Mouse (Mus musculus) ES-CJ7 (cell line): ENCODE data around the gene Alg2.

Experiments used
- DNase-seq: peaks from one replicate; pipeline ENCODE4 v3.0.0; 2011; ENCODE audit warnings: low read depth, low spot score

The Alg2 gene

GRCm38 (mm10) chr4:47449586-47450522 is 24.3 kb downstream of the Alg2 start:
- no peak for DNase-seq

GRCm38 (mm10) chr4:47449116-47449515 is 25.0 kb downstream of the Alg2 start:
- DNase-seq, result no peak

GRCm38 (mm10) chr4:47448526-47448925 is 25.6 kb downstream of the Alg2 start:
- no peak for DNase-seq

- no peak for DNase-seq
Measured at GRCm38 (mm10) chr4:47440951-47441350, 33.2 kb downstream of the Alg2 start.

GRCm38 (mm10) chr4:47438956-47439355 is 35.2 kb downstream of the Alg2 start:
- DNase-seq, result no peak

GRCm38 (mm10) chr4:47437365-47438340 is 36.5 kb downstream of the Alg2 start:
- peak; percentile 83 for DNase-seq

- no peak for DNase-seq
Measured at GRCm38 (mm10) chr4:47435566-47436360, 38.4 kb downstream of the Alg2 start.

GRCm38 (mm10) chr4:47435131-47435530 is 39.0 kb downstream of the Alg2 start:
- DNase-seq, result no peak

GRCm38 (mm10) chr4:47432766-47433165 is 41.4 kb downstream of the Alg2 start:
- no peak for DNase-seq

- DNase-seq, result no peak
Measured at GRCm38 (mm10) chr4:47431081-47431480, 43.1 kb downstream of the Alg2 start.

- DNase-seq, result no peak
Measured at GRCm38 (mm10) chr4:47430557-47430956, 43.6 kb downstream of the Alg2 start.

GRCm38 (mm10) chr4:47427606-47428005 is 46.5 kb downstream of the Alg2 start:
- no peak for DNase-seq

- no peak for DNase-seq
Measured at GRCm38 (mm10) chr4:47425247-47425830, 48.8 kb downstream of the Alg2 start.

- DNase-seq, result no peak
Measured at GRCm38 (mm10) chr4:47424376-47424775, 49.8 kb downstream of the Alg2 start.

- no peak for DNase-seq
Measured at GRCm38 (mm10) chr4:47422946-47423345, 51.2 kb downstream of the Alg2 start.

- no peak for DNase-seq
Measured at GRCm38 (mm10) chr4:47422194-47422593, 51.9 kb downstream of the Alg2 start.

- DNase-seq, result no peak
Measured at GRCm38 (mm10) chr4:47420191-47420590, 53.9 kb downstream of the Alg2 start.

GRCm38 (mm10) chr4:47419268-47419973 is 54.7 kb downstream of the Alg2 start:
- DNase-seq, result no peak

GRCm38 (mm10) chr4:47417871-47418270 is 56.3 kb downstream of the Alg2 start:
- no peak for DNase-seq
